Mouse (Mus musculus) testis, adult 2 months (tissue): ENCODE results near the gene Gm11042. TPM values are rescaled to one million over a fixed set of nuclear protein-coding genes. Genes with fewer than 3 reads are reported as not detected.
A peak's percentile ranks its signal among the peaks of the same experiment; 100 is the strongest.

Experiments
- H3K27ac ChIP-seq: fragments of 200-500 bp; 2 replicates; pipeline ENCODE4 v1.5.1; 2012; ENCODE audit warnings: low read depth, low read length; ENCODE audit not compliant: control insufficient read depth, insufficient read depth
- H3K27me3 ChIP-seq: fragments of 200-500 bp; 2 replicates; pipeline ENCODE4 v1.6.1; 2012; ENCODE audit warnings: mild to moderate bottlenecking, low read length, moderate library complexity; ENCODE audit not compliant: control insufficient read depth, insufficient read depth
- H3K36me3 ChIP-seq: fragments of 200-500 bp; 2 replicates; pipeline ENCODE4 v1.6.1; 2012; ENCODE audit warnings: mild to moderate bottlenecking, low read length; ENCODE audit not compliant: control insufficient read depth, insufficient read depth
- H3K4me1 ChIP-seq: fragments of 200-500 bp; 2 replicates; pipeline ENCODE4 v1.6.1; 2012; ENCODE audit warnings: low read length; ENCODE audit not compliant: control insufficient read depth, insufficient read depth
- H3K4me3 ChIP-seq: fragments of 200-500 bp; 2 replicates; pipeline ENCODE4 v1.5.1; 2012; ENCODE audit warnings: low read depth, mild to moderate bottlenecking, low read length, moderate library complexity, mixed read lengths; ENCODE audit not compliant: control insufficient read depth
- CTCF ChIP-seq: fragments of 200-500 bp; IDR thresholded peaks from 2 replicates; pipeline ENCODE4 v1.5.1; 2012; ENCODE audit warnings: low read depth, mild to moderate bottlenecking, inconsistent platforms, low read length, moderate library complexity; ENCODE audit not compliant: control insufficient read depth, insufficient read depth, insufficient replicate concordance
- POLR2A ChIP-seq: fragments of 200-500 bp; IDR thresholded peaks from 2 replicates; pipeline ENCODE4 v1.6.1; 2012; ENCODE audit warnings: low read depth, mild to moderate bottlenecking, inconsistent platforms, low read length, moderate library complexity; ENCODE audit not compliant: control insufficient read depth
- polyA plus RNA-seq: library from polyadenylated mRNA; depleted of rRNA; stranded (reverse); fragments of >200 nt; gene quantifications from 2 replicates; pipeline ENCODE4 v1.2.3, GENCODE M21; 2012; rRNA removed

Gm11042 gene
- polyA plus RNA-seq, result not detected in 2 replicates

DNA sequence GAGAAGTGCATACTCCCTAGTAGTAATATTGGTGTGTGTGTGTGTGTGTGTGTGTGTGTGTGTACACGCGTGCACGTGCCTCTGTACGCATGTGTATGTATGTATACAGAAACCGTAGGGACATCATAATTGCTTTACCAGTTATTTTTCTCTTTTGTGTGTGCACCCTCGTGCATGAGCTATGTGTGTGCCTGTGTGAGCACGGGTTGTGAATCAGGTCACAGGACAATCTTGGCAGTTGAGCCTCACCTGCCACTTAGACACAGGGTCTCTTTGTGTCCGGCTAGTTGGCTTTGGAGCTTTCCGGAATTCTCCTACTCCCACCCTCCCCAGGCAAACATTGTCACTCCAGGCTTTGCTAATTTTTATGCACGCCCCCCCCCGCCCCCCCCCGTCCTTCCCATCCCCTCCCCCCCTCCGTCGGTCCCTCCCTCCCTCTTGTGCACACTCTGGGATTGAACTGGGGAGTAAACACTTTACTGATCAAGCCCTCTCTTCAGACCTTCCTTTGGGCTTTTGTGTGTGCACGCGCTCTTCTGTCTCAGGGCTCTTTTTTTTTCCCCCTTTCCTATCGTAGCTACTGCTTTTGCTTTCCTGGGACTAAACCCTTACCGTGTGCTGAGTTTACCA lies at the start of gene Gm11042:
Gene Gm11042, minus strand, starts transcription at position 51 of the 630 bp plus-strand sequence.
- Histone ChIP-seq H3K4me3 (peak within 1 kb of the TSS; percentile 41; the same call in 1 of the 2 replicates), H3K27me3 (no peaks in the 10 kb centered on the region), H3K36me3 (no peaks in the 10 kb centered on the region), H3K4me1 (peaks cover 5% of the 10 kb centered on the region), H3K27ac (no peak within 1 kb of the TSS)
- TF ChIP-seq CTCF, result no peak
- TF ChIP-seq POLR2A, result no peak

DNA sequence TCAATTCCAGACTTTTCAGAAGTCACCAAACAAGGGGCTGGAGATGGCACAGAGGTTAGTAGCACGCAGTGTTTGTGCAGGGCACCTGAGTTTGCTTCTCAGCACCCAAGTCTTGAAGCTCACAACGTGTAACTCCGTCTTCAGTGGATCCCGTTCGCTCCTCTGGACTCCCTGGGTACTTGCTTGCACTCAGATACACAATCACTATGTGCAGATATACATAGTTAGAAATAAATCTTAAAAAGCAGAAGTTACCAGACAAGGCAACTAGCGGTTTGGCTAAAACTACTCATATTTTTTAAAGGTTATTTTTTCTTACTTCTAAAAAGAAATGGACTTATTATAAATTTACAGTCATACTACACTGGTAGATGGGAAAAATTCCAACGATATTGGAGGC lies 48.3 kb upstream of the Gm11042 start:
- no peak for TF ChIP-seq CTCF
- Histone ChIP-seq H3K27ac (no peak overlapping the region), H3K4me3 (no peak overlapping the region), H3K36me3 (no peaks in the 10 kb centered on the region), H3K4me1 (peaks cover 1% of the 10 kb centered on the region), H3K27me3 (no peaks in the 10 kb centered on the region)

DNA sequence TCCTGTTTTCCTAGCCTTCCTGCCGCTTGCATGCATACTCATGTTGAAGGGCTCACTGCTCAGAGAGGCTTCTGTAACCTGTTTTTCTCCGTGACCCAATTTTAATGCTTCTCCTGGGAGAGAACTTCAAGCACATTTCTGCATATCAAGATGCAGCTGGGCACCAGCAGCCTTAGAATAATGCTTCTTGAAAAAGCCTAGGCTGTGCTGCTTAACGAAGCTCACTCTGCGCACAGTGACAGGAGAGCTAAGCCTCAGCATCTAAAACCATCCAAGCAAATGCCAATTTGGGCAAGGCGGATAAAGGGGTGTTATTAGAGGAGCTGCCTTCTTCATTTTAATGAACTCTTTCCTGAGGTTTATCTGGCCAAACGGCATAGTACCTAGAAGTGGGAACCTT lies 46.9 kb upstream of the Gm11042 start:
- Histone ChIP-seq H3K27me3 (no peaks in the 10 kb centered on the region), H3K27ac (no peak overlapping the region), H3K4me3 (no peak overlapping the region)

GRCm38 (mm10) chr12:74362453-74362852 lies 46.3 kb upstream of the Gm11042 start:
- Histone ChIP-seq H3K27me3 (no peaks in the 10 kb centered on the region), H3K27ac (no peak overlapping the region), H3K36me3 (no peaks in the 10 kb centered on the region), H3K4me1 (peaks cover 5% of the 10 kb centered on the region), H3K4me3 (no peak overlapping the region)
- TF ChIP-seq CTCF (no peak), POLR2A (no peak)

More for the DNA sequence above, 46.9 kb upstream of the Gm11042 start:
- TF ChIP-seq POLR2A (no peak), CTCF (no peak)
- Histone ChIP-seq H3K36me3 (no peaks in the 10 kb centered on the region), H3K4me1 (peaks cover 5% of the 10 kb centered on the region)

- Histone ChIP-seq H3K4me1 (peaks cover 5% of the 10 kb centered on the region), H3K4me3 (no peak overlapping the region), H3K36me3 (no peaks in the 10 kb centered on the region), H3K27ac (no peak overlapping the region), H3K27me3 (no peaks in the 10 kb centered on the region)
- no peak for TF ChIP-seq POLR2A
Observed at GRCm38 (mm10) chr12:74359791-74360190, 43.6 kb upstream of the Gm11042 start.

- no peaks in the 10 kb centered on the region for H3K27me3 ChIP-seq
- peaks cover 5% of the 10 kb centered on the region for H3K4me1 ChIP-seq
- TF ChIP-seq POLR2A (no peak), CTCF (no peak)
- H3K36me3 ChIP-seq, result no peaks in the 10 kb centered on the region
- H3K4me3 ChIP-seq, result no peak overlapping the region
- no peak overlapping the region for H3K27ac ChIP-seq
Observed at GRCm38 (mm10) chr12:74357806-74358205, 41.6 kb upstream of the Gm11042 start.

DNA sequence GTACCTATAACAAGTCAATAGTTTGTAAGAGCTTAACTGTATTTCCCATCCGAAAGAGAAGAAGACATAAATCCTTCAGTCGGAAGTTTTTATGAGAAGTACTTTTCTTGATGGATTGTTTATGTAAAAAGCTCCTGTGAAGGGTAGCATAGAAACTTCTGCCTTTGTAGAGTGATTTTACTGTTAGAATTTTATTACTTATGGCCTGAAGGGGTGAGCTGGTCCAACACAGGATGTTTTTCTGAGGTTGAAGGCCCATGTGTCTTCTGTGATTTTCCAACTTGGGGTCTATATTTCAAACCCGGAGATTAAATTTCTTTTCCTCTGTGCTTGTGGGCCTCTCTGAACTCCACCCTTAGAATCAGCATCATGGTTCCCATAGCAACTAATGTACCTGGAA lies 26.5 kb upstream of the Gm11042 start:
- H3K36me3 ChIP-seq, result no peaks in the 10 kb centered on the region
- no peak overlapping the region for H3K27ac ChIP-seq
- TF ChIP-seq CTCF, result no peak
- no peak for TF ChIP-seq POLR2A
- no peaks in the 10 kb centered on the region for H3K27me3 ChIP-seq
- H3K4me1 ChIP-seq, result peaks cover 5% of the 10 kb centered on the region
- H3K4me3 ChIP-seq, result no peak overlapping the region

GRCm38 (mm10) chr12:74340070-74340469 lies 23.9 kb upstream of the Gm11042 start:
- H3K27ac ChIP-seq, result no peak overlapping the region
- no peaks in the 10 kb centered on the region for H3K4me1 ChIP-seq
- no peaks in the 10 kb centered on the region for H3K36me3 ChIP-seq
- no peak overlapping the region for H3K4me3 ChIP-seq
- TF ChIP-seq POLR2A (no peak), CTCF (no peak)
- no peaks in the 10 kb centered on the region for H3K27me3 ChIP-seq
